Mouse (Mus musculus) thymus, adult 2 months (tissue): Measurements from ENCODE around the gene D430041D05Rik.

Experiments used
- CTCF ChIP-seq: fragments of 200-500 bp; IDR thresholded peaks from 2 replicates; pipeline ENCODE4 v1.5.1; 2012; ENCODE audit warnings: mild to moderate bottlenecking, control low read depth, low read length, moderate library complexity, borderline replicate concordance; ENCODE audit not compliant: control insufficient read depth, poor library complexity, insufficient read depth; ENCODE audit errors: extremely low read depth
- POLR2A ChIP-seq: fragments of 200-500 bp; IDR thresholded peaks from 2 replicates; pipeline ENCODE4 v1.6.1; 2012; ENCODE audit warnings: mild to moderate bottlenecking, low read length, control low read depth, moderate library complexity; ENCODE audit not compliant: control insufficient read depth, poor library complexity, insufficient read depth; ENCODE audit errors: extremely low read depth

DNA sequence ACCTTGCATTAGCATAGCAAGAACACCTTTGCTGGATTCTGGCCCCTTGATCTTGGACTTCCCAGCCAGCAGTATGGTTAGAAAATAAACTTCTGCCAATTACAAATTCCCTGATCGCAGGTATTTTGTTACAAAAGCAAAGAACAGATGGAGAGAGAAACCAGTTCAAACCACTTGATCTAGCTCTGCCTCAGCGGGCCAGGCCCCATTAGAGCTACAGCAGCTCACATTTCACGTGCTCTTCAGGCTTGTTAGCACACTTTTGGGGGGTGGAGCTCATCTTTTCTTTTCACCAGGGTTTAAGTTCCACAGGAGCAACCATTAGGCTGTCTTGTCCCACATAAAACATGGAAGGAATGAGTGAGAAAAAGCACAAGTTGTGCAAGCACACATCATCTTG, 210.6 kb downstream of the D430041D05Rik start:
- TF ChIP-seq POLR2A (no peak), CTCF (no peak)
